Mouse (Mus musculus) liver, embryonic 11.5 days (tissue): ENCODE results near the gene Mettl8. TPM values are rescaled to one million over a fixed set of nuclear protein-coding genes. Genes with fewer than 3 reads are reported as not detected.

Experiments used
- ATAC-seq: fragments of 200-750 bp; cut with Nextera tagmentation; replicated peaks from 2 replicates; pipeline ENCODE4 v1.8.0; 2017; ENCODE audit warnings: moderate number of reproducible peaks, mild to moderate bottlenecking, moderate TSS enrichment, moderate library complexity; ENCODE audit not compliant: low FRiP score
- DNase-seq: peaks from one replicate; pipeline ENCODE4 v3.0.0-alpha.2; 2017; ENCODE audit warnings: low spot score
- H3K27ac ChIP-seq: fragments of 300-500 bp; sonication (generic); 2 replicates; pipeline ENCODE4 v1.5.1; 2014; ENCODE audit warnings: mild to moderate bottlenecking, low read depth, low read length, control low read depth
- H3K27me3 ChIP-seq: fragments of 300-500 bp; sonication (generic); replicated peaks from 2 replicates; pipeline ENCODE4 v1.6.1; 2014; ENCODE audit warnings: low read length, mixed read lengths; ENCODE audit not compliant: control insufficient read depth, insufficient read depth
- H3K36me3 ChIP-seq: fragments of 300-500 bp; sonication (generic); 2 replicates; pipeline ENCODE4 v1.6.1; 2014; ENCODE audit warnings: mild to moderate bottlenecking, low read length, moderate library complexity, mixed read lengths; ENCODE audit not compliant: control insufficient read depth, insufficient read depth
- H3K4me1 ChIP-seq: fragments of 300-500 bp; sonication (generic); replicated peaks from 2 replicates; pipeline ENCODE4 v1.6.1; 2014; ENCODE audit warnings: low read length, mixed read lengths; ENCODE audit not compliant: control insufficient read depth, insufficient read depth
- H3K4me2 ChIP-seq: fragments of 300-500 bp; sonication (generic); 2 replicates; pipeline ENCODE4 v1.6.1; 2014; ENCODE audit warnings: mild to moderate bottlenecking, control low read depth, moderate library complexity
- H3K4me3 ChIP-seq: fragments of 300-500 bp; sonication (generic); 2 replicates; pipeline ENCODE4 v1.5.1; 2014; ENCODE audit warnings: low read depth, low read length, control low read depth
- H3K9ac ChIP-seq: fragments of 300-500 bp; sonication (generic); 2 replicates; pipeline ENCODE4 v1.6.1; 2014; ENCODE audit warnings: low read depth, low read length, control low read depth
- H3K9me3 ChIP-seq: fragments of 300-500 bp; sonication (generic); 2 replicates; pipeline ENCODE4 v1.6.1; 2016; ENCODE audit warnings: low read length, inconsistent platforms, mixed read lengths; ENCODE audit not compliant: control insufficient read depth
- WGBS: fragments of 180-500 bp; shearing (Covaris S2); extraction: QIAGEN DNeasy Blood & Tissue Kit; methylation state at CpG from one replicate; pipeline ENCODE4 v1.1.7; 2014; 5-methylcytosine and 5-hydroxymethylcytosine counted together
- polyA plus RNA-seq: library from polyadenylated mRNA; unstranded; fragments of >200 nt; fragmentation: Nextera tagmentation; extraction: Ambion mirVana; gene quantifications from 2 replicates; pipeline ENCODE4 v1.2.1, GENCODE M21; 2014

Mettl8 gene
- polyA plus RNA-seq, 1 experiment from 2014 or later, result 24.1 TPM

DNA sequence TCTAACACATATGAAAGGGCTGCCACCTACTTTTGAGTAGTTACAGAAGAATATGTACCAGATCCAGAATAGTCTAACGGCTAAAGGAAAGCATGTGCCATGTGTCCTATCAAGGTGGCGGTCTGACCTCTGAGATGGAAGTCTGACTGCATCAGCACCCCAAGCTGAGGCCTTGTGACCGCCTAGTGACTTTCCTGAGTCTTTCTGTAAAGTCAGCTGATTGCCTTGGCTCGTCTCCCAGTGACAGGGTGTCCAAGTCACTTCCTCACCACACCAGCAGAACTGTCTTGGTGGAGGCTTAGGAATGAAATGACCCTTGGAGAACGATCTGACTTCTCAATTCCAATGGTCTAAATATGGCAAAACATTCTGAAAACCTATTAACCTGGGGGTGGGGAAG is 77.1 kb downstream of the Mettl8 start:
- Histone ChIP-seq H3K27me3 (no peaks in the 10 kb centered on the region), H3K4me3 (no peak overlapping the region), H3K9me3 (no peaks in the 10 kb centered on the region), H3K4me2 (no peak overlapping the region), H3K4me1 (no peaks in the 10 kb centered on the region), H3K9ac (no peak overlapping the region), H3K27ac (no peak overlapping the region), H3K36me3 (no peaks in the 10 kb centered on the region)
- WGBS, result 81% methylated on average over 5 of the region's 5 CpGs
- ATAC-seq, result no peak
- DNase-seq, result no peak

DNA sequence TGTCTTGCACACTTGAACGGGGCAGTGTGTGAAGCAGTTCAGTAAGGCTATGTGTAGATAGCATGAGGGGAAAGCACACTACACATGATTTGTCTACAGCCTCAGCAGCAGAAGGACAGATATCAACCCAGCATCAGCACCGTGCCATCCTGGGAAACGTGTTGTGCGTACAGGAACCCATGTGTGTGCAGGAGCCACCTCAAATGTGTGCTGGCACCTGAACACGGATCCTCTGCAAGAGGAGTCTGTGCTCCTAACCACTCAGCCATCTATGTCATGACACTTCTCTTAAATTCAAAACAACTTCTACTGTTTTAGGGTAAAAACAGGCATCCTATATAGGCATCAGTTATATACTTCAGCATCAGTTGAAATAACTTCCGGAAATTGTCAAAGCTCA is 80.6 kb downstream of the Mettl8 start:
- no peak for ATAC-seq
- H3K36me3 ChIP-seq, result no peaks in the 10 kb centered on the region
- H3K4me1 ChIP-seq, result no peaks in the 10 kb centered on the region
- no peak for DNase-seq
- 94% methylated on average over 6 of the region's 6 CpGs for WGBS
- no peak overlapping the region for H3K4me3 ChIP-seq
- no peak overlapping the region for H3K27ac ChIP-seq
- H3K9ac ChIP-seq, result no peak overlapping the region
- H3K9me3 ChIP-seq, result no peaks in the 10 kb centered on the region
- no peak overlapping the region for H3K4me2 ChIP-seq
- no peaks in the 10 kb centered on the region for H3K27me3 ChIP-seq

DNA sequence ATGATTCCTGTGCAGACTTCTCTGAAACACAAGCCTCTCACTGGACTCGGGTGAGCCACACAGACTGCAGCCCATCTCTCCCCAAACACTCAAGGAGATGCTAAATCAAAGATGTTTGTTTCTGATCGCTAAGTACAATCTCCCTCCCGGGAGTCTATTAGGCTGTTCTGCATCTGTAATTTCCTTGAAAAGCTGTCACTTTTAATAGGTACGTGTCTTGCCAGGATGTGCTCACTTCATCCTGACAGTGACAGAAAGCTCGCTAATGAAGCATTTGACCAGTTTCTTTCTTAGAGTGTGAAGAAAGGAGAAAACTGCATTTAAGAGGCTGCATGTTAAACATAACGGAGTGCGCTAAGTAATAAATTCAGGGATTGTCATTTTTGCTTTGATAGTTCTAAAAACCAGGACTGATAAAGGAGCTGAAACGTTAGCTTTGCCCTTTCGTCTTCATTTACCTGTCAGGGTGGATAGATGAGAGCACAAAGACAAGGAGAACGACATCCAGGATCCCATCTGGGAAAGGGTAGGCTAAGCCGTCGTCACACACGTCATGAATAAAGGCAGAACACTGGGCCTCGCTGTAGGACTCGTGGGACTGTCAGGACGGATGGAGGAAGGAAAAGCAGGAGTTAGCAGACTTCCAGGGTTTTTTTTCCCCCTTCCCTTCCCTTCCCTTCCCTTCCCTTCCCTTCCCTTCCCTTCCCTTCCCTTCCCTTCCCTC is 82.4 kb downstream of the Mettl8 start:
- WGBS, result 78% methylated on average over 16 of the region's 16 CpGs
- Histone ChIP-seq H3K9ac (no peak overlapping the region), H3K4me1 (no peaks in the 10 kb centered on the region), H3K9me3 (no peaks in the 10 kb centered on the region), H3K36me3 (no peaks in the 10 kb centered on the region), H3K27me3 (no peaks in the 10 kb centered on the region), H3K27ac (no peak overlapping the region), H3K4me2 (no peak overlapping the region), H3K4me3 (no peak overlapping the region)
- DNase-seq, result no peak
- ATAC-seq, result no peak

DNA sequence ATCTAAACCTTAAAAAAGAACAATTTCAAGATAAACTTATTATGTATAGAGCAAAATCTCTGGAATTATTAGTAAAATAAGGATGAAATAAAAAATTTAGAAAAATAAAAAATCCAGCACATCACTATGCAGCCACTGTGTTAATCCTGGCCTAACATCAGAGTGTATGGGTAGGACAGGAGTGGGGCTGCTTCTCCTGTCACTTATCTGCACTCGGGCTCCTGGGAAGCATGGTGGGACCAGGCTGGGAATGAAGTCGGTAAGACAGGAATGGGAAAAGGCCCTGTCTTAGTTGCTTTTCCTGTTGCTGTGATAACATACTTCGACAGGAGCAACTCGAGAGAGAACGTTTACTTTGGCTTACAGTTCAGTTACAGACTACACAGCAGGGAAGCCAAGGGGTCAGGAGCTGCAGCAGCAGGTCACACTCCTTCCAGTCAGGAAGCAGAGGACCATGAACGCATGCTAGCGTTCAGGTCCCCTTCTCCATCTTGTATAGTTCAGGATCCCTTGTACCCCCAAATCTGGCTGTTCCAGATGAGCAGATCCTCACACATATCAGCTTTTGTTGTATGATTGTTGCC is 85.1 kb downstream of the Mettl8 start:
- H3K4me3 ChIP-seq, result no peak overlapping the region
- no peak overlapping the region for H3K9ac ChIP-seq
- no peaks in the 10 kb centered on the region for H3K4me1 ChIP-seq
- no peaks in the 10 kb centered on the region for H3K9me3 ChIP-seq
- H3K36me3 ChIP-seq, result peaks cover 2% of the 10 kb centered on the region; the same call in 1 of the 2 replicates
- ATAC-seq (no peak), DNase-seq (no peak)
- no peaks in the 10 kb centered on the region for H3K27me3 ChIP-seq
- 55% methylated on average over 7 of the region's 7 CpGs for WGBS
- no peak overlapping the region for H3K4me2 ChIP-seq
- H3K27ac ChIP-seq, result no peak overlapping the region

DNA sequence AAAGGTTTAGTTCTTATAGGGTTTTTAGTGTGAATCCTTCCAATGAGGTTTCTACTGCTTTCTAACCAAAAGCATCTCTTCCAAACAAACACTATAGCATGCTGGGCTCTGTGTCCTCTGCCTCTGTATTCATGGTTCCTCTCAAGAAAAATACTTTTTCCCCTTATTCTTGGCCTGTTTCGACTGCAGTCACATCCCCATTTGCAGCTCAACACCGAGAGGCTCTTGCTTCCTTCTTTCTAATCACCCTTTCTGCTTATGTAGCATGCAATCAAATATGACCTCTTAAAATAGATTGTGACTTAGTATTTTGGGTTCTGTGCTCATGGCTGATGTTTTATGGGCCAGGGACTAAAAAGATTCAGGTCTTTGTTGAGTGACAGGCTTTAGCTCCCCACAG is 87.1 kb downstream of the Mettl8 start:
- no peak overlapping the region for H3K4me3 ChIP-seq
- no peak overlapping the region for H3K4me2 ChIP-seq
- peaks cover 2% of the 10 kb centered on the region; the same call in 1 of the 2 replicates for H3K36me3 ChIP-seq
- H3K27ac ChIP-seq, result no peak overlapping the region
- no peaks in the 10 kb centered on the region for H3K27me3 ChIP-seq
- no peaks in the 10 kb centered on the region for H3K9me3 ChIP-seq
- H3K4me1 ChIP-seq, result no peaks in the 10 kb centered on the region
- H3K9ac ChIP-seq, result no peak overlapping the region
- ATAC-seq (no peak), DNase-seq (no peak)
- 75% methylated on average over 2 of the region's 2 CpGs for WGBS

DNA sequence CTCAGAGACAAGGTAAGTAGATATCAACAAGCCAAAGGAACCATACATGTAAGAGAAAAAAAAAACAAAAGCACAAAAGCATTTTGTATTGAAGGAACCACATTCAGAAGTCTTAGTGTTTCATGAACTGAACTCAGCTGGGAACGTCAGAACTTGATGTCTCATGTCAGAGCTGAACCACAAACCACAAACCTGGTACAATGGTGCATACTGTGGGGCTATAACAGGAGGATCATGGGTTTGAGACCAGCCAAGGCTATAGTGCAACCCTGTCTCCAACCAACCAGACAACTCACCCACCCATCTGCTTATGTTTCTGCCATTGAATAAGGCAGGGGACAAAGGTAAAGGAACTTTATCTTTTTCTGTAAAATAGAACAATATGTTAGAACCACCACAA is 88.2 kb downstream of the Mettl8 start:
- Histone ChIP-seq H3K4me1 (no peaks in the 10 kb centered on the region), H3K36me3 (peaks cover 2% of the 10 kb centered on the region; the same call in 1 of the 2 replicates), H3K9me3 (no peaks in the 10 kb centered on the region), H3K27ac (no peak overlapping the region), H3K4me2 (no peak overlapping the region), H3K4me3 (no peak overlapping the region), H3K27me3 (no peaks in the 10 kb centered on the region), H3K9ac (no peak overlapping the region)
- WGBS, result 50% methylated on average over 1 of the region's 1 CpGs
- ATAC-seq, result no peak
- no peak for DNase-seq

DNA sequence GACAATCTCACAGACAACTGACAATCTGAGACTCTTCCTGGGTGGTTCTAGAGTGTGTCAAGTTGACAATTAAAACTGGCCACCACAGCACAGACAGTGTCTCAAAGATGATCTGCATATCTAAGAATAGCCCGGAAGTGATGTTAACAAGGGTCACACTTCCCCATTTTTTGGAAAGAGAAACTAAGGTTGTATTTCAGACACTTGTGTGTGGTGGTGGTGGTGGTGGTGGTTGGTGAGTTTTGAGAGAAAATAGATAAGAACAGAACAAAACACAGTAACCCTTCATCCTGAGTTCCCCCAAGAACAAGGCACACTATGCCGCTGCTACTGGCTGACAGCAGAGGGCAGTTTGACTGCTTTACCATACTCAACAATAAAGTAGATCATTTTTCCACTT is 90.6 kb downstream of the Mettl8 start:
- Histone ChIP-seq H3K27me3 (no peaks in the 10 kb centered on the region), H3K9ac (no peak overlapping the region), H3K27ac (no peak overlapping the region), H3K4me2 (no peak overlapping the region), H3K4me1 (no peaks in the 10 kb centered on the region), H3K9me3 (no peaks in the 10 kb centered on the region), H3K36me3 (peaks cover 2% of the 10 kb centered on the region; the same call in 1 of the 2 replicates), H3K4me3 (no peak overlapping the region)
- ATAC-seq (no peak), DNase-seq (no peak)
- WGBS, result 42% methylated on average over 2 of the region's 2 CpGs

DNA sequence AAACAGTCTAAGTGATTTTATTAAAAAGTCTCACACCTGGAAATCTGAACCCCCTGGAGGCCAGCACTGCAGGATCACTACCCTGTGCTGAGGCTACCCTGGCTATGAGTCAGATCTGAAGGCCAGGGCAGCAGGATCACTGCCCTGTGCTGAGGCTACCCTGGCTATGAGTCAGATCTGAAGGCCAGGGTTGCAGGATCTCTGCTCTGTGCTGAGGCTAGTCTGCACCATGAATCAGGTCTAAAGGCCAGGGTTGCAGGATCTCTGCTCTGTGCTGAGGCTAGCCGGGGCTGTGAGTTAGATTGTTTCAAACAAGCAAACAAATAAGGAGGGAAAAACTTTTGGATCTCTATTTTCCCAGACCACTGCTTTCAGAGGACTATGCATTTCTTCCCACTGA is 92.5 kb downstream of the Mettl8 start:
- Histone ChIP-seq H3K9ac (no peak overlapping the region), H3K27ac (no peak overlapping the region)
- no peak for ATAC-seq

More for the DNA sequence above, 92.5 kb downstream of the Mettl8 start:
- Histone ChIP-seq H3K4me2 (no peak overlapping the region), H3K36me3 (peaks cover 2% of the 10 kb centered on the region; the same call in 1 of the 2 replicates), H3K27me3 (no peaks in the 10 kb centered on the region), H3K4me3 (no peak overlapping the region), H3K9me3 (no peaks in the 10 kb centered on the region), H3K4me1 (no peaks in the 10 kb centered on the region)
- no peak for DNase-seq
- 85% methylated on average over 1 of the region's 1 CpGs for WGBS
